Mouse (Mus musculus): Measurements from ENCODE around the gene Pparg. TPM values are rescaled to one million over a fixed set of nuclear protein-coding genes. Genes with fewer than 3 reads are reported as not detected.

Gene Pparg
- polyA plus RNA-seq, 1 experiment = 12.6 TPM

DNA sequence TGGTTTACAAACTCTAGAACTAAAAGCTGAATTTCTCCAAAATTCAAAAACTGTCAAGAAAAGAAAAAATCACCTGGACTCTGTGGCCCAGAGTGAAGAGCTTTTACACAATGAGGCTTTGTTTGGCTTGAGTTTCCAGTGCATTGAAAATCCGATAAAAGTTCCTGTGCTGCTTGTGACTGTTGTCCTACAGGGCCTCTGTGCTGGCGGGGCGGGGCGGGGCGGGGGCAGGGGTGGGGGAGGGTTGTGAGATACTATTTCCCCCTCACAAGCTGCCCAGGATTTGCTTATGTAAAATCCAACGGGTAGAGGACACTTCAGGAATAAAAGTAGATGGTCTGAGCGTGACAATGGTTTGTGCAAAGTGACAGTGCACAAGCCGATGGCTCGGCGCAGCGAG, 16.2 kb upstream of the Pparg start:
- H3ac ChIP-seq (ENCODE audit: control insufficient read depth, insufficient read length, low read depth) = no peak overlapping the region
- H3K27me3 ChIP-seq (ENCODE audit: control insufficient read depth, insufficient read depth, insufficient read length) = no peaks in the 10 kb centered on the region
- no peaks in the 10 kb centered on the region for H3K79me3 ChIP-seq (ENCODE audit: low read depth)
- H3K36me3 ChIP-seq (ENCODE audit: control insufficient read depth, insufficient read depth) = no peaks in the 10 kb centered on the region
- H3K79me2 ChIP-seq (ENCODE audit: control insufficient read depth, insufficient read depth) = no peaks in the 10 kb centered on the region
- TF ChIP-seq MYOD1 (IDR thresholded peaks at IDR 0.05; ENCODE audit: control insufficient read depth, insufficient read length, low read depth) = no peak
- TF ChIP-seq FOSL1 (IDR thresholded peaks at IDR 0.05; ENCODE audit: insufficient read depth, low read length, poor library complexity, severe bottlenecking) = no peak
- no peak for TF ChIP-seq MYOG (IDR thresholded peaks at IDR 0.05; ENCODE audit: control insufficient read depth, extremely low read depth, insufficient read length)
- TF ChIP-seq USF1 (IDR thresholded peaks at IDR 0.05; ENCODE audit: low read depth) = no peak
- no peak for TF ChIP-seq CTCF (IDR thresholded peaks at IDR 0.05; ENCODE audit: control insufficient read depth, insufficient read depth, insufficient read length)
- TF ChIP-seq CEBPB (IDR thresholded peaks at IDR 0.05; ENCODE audit: low read depth) = no peak
- no peak for TF ChIP-seq MAX (IDR thresholded peaks at IDR 0.05)
- no peak overlapping the region for H3K4me3 ChIP-seq (ENCODE audit: insufficient read depth, poor library complexity, severe bottlenecking)

DNA sequence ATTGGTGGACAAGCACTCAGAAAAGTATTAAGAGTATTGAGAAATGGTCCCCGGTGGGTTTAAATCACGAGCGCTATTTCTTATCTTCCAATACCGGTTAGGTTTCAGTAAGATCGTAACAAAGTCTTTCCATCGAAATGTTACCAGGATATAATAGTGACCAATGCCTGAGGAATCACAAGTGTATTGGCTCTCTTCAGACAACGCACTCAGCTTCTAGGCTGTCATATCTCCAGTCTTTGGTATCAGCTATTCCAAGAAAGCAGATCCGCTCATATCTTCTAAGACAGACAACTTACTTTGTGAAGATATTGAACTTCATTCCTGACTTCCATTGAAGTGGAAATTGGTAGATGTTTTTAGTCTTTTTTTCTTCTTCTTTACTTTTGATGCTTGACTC, 15.7 kb upstream of the Pparg start:
- Histone ChIP-seq H3K79me2 (ENCODE audit: control insufficient read depth, insufficient read depth) (no peaks in the 10 kb centered on the region), H3K79me3 (ENCODE audit: low read depth) (no peaks in the 10 kb centered on the region), H3K27me3 (ENCODE audit: control insufficient read depth, insufficient read depth, insufficient read length) (no peaks in the 10 kb centered on the region), H3K4me3 (ENCODE audit: insufficient read depth, poor library complexity, severe bottlenecking) (no peak overlapping the region), H3K36me3 (ENCODE audit: control insufficient read depth, insufficient read depth) (no peaks in the 10 kb centered on the region), H3ac (ENCODE audit: control insufficient read depth, insufficient read length, low read depth) (no peak overlapping the region)
- no peak for TF ChIP-seq FOSL1 (IDR thresholded peaks at IDR 0.05; ENCODE audit: insufficient read depth, low read length, poor library complexity, severe bottlenecking)
- TF ChIP-seq MYOG (IDR thresholded peaks at IDR 0.05; ENCODE audit: control insufficient read depth, extremely low read depth, insufficient read length) = no peak
- no peak for TF ChIP-seq MYOD1 (IDR thresholded peaks at IDR 0.05; ENCODE audit: control insufficient read depth, insufficient read length, low read depth)
- no peak for TF ChIP-seq CEBPB (IDR thresholded peaks at IDR 0.05; ENCODE audit: low read depth)
- TF ChIP-seq CTCF (IDR thresholded peaks at IDR 0.05; ENCODE audit: control insufficient read depth, insufficient read depth, insufficient read length) = no peak
- TF ChIP-seq MAX (IDR thresholded peaks at IDR 0.05) = no peak
- no peak for TF ChIP-seq USF1 (IDR thresholded peaks at IDR 0.05; ENCODE audit: low read depth)

DNA sequence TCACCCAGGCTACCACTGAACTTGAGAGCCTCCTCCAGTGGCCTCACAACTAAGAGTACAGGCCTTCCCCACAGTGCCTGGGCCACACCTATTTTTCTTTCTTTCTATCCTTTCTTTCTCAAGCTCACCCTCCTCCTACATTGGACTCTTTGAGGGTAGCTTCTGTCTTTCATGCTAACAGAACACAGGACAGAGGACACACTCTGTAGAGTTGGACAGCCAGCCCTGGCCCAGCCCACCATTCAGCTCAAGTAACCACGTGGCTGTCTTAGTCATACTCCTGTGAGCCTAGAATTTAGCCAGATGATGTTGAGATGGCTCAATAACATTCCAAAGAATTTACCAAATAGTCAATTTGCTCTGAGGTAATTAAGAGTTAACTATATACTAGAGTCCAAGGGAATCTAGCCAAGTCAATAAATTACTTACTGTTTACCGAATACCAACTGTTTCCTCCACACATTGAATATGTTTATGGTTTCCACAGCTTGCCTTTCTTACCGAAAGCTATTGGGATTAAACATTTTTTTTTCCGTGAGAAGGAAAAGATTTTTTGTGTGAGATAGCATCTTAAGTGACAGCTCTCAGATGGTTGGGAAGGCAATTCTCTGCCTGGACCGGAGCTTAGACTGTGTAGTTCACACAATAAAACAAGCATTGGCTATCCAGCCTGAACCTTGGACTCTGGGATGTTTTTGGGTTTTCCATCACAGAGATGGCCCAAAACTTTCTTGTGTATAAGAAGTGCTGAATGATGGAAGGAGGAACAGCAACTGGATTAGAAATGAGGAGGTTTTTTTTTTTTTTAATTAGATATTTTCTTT, 10.9 kb upstream of the Pparg start:
- no peaks in the 10 kb centered on the region for H3K36me3 ChIP-seq (ENCODE audit: control insufficient read depth, insufficient read depth)
- no peak overlapping the region for H3K4me3 ChIP-seq (ENCODE audit: insufficient read depth, poor library complexity, severe bottlenecking)
- no peaks in the 10 kb centered on the region for H3K79me3 ChIP-seq (ENCODE audit: low read depth)
- H3K27me3 ChIP-seq (ENCODE audit: control insufficient read depth, insufficient read depth, insufficient read length) = no peaks in the 10 kb centered on the region
- TF ChIP-seq MYOG (IDR thresholded peaks at IDR 0.05; ENCODE audit: control insufficient read depth, extremely low read depth, insufficient read length) (no peak), USF1 (IDR thresholded peaks at IDR 0.05; ENCODE audit: low read depth) (peak; percentile 81)
- no peaks in the 10 kb centered on the region for H3K79me2 ChIP-seq (ENCODE audit: control insufficient read depth, insufficient read depth)
- no peak overlapping the region for H3ac ChIP-seq (ENCODE audit: control insufficient read depth, insufficient read length, low read depth)

DNA sequence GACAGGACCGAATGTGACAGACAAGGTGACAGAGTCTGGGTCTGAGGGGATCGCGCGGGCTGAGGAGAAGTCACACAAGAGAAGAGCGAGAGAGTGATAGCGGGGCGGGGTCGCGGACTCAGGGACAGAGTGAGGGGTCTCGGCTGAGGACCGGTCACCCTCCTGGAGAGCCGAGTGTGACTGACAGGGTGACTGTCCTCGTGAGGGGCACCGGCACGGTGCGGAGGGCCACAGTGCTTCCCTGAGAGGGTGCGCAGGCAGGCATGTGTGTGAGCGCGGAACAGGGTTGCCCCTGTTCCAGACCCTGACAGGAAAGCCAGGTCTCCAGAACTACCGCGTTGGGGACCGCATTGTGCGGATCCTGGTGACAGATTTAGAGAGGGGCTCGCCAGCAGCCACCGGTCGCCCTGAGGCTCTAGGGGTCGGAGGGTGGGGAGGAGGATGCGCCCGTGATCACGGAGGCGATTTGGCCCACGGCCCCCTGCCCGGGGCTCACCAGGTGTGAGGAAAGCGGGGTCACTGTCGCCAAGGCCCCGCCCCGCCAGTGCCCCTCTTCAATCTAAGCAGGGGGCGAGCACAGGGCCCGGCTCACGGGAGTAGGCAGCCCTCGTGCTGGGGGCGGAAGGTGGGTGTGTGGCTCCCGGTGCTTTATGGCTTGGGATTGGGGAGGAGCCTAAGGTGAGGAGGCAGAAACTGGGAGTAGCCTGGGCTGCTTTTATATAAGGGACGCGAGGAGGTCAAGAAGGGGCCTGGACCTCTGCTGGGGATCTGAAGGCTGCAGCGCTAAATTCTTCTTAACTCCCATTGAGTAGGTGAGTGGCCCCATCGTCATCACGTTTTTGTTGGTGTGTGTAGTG, 1.1 kb downstream of the Pparg start:
- Histone ChIP-seq H3K36me3 (ENCODE audit: control insufficient read depth, insufficient read depth) (no peaks in the 10 kb centered on the region), H3K4me3 (ENCODE audit: insufficient read depth, poor library complexity, severe bottlenecking) (peak overlapping the region; percentile 40), H3K79me3 (ENCODE audit: low read depth) (peaks cover 3% of the 10 kb centered on the region), H3K27me3 (ENCODE audit: control insufficient read depth, insufficient read depth, insufficient read length) (no peaks in the 10 kb centered on the region), H3K79me2 (ENCODE audit: control insufficient read depth, insufficient read depth) (peaks cover 25% of the 10 kb centered on the region), H3ac (ENCODE audit: control insufficient read depth, insufficient read length, low read depth) (peak overlapping the region; percentile 90)
- TF ChIP-seq MYOD1 (IDR thresholded peaks at IDR 0.05; ENCODE audit: control insufficient read depth, insufficient read length, low read depth) (no peak), FOSL1 (IDR thresholded peaks at IDR 0.05; ENCODE audit: insufficient read depth, low read length, poor library complexity, severe bottlenecking) (no peak), CTCF (IDR thresholded peaks at IDR 0.05; ENCODE audit: control insufficient read depth, insufficient read depth, insufficient read length) (no peak), MYOG (IDR thresholded peaks at IDR 0.05; ENCODE audit: control insufficient read depth, extremely low read depth, insufficient read length) (no peak), USF1 (IDR thresholded peaks at IDR 0.05; ENCODE audit: low read depth) (no peak), MAX (IDR thresholded peaks at IDR 0.05) (no peak), CEBPB (IDR thresholded peaks at IDR 0.05; ENCODE audit: low read depth) (no peak)

DNA sequence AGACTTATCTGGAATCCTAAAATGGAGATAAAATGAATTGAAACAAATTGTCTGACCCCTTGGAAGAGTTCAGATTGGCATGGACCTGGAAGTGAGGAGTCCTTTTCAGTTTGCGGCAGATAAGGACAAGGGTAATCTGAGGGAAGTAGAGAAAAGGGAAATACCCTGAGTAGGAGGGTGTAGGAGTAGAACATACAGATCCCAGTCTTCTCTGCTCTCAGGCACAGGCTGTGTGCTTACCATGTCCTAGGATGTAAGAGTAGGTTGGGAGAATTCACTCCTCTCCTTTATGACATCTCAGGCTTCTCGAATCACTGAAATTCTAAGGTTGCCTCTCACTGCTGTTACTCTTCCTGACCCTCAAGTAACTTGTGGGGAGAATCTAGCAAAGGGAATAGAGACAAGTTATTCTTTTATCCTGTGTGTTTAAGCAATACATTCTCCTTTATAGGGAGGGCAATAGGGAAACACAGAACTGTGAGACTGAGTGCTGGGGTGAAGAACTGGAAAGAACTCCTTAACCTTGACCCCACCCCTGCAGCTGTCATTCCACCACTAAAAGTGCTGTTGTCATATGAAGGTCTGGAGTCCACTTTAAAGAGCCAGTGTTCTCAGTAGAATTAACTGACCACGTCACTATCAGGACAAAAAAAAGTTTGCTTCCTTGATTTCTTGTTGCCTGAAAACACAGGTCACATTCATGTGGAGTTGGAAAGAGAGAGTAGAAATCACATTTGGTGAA, 6.3 kb downstream of the Pparg start:
- no peak overlapping the region for H3K4me3 ChIP-seq (ENCODE audit: insufficient read depth, poor library complexity, severe bottlenecking)

More for the DNA sequence above, 6.3 kb downstream of the Pparg start:
- H3K36me3 ChIP-seq (ENCODE audit: control insufficient read depth, insufficient read depth) = no peaks in the 10 kb centered on the region
- no peak for TF ChIP-seq USF1 (IDR thresholded peaks at IDR 0.05; ENCODE audit: low read depth)
- TF ChIP-seq MYOD1 (IDR thresholded peaks at IDR 0.05; ENCODE audit: control insufficient read depth, insufficient read length, low read depth) = no peak
- TF ChIP-seq MAX (IDR thresholded peaks at IDR 0.05) = no peak
- TF ChIP-seq FOSL1 (IDR thresholded peaks at IDR 0.05; ENCODE audit: insufficient read depth, low read length, poor library complexity, severe bottlenecking) = no peak
- no peak for TF ChIP-seq CEBPB (IDR thresholded peaks at IDR 0.05; ENCODE audit: low read depth)
- TF ChIP-seq MYOG (IDR thresholded peaks at IDR 0.05; ENCODE audit: control insufficient read depth, extremely low read depth, insufficient read length) = no peak
- no peak for TF ChIP-seq CTCF (IDR thresholded peaks at IDR 0.05; ENCODE audit: control insufficient read depth, insufficient read depth, insufficient read length)
- peaks cover 36% of the 10 kb centered on the region for H3K79me2 ChIP-seq (ENCODE audit: control insufficient read depth, insufficient read depth)
- H3K79me3 ChIP-seq (ENCODE audit: low read depth) = peaks cover 3% of the 10 kb centered on the region
- no peak overlapping the region for H3ac ChIP-seq (ENCODE audit: control insufficient read depth, insufficient read length, low read depth)
- H3K27me3 ChIP-seq (ENCODE audit: control insufficient read depth, insufficient read depth, insufficient read length) = no peaks in the 10 kb centered on the region
